Mouse (Mus musculus): Measurements from ENCODE around the gene Idnk. TPM values are rescaled to one million over a fixed set of nuclear protein-coding genes. Genes with fewer than 3 reads are reported as not detected.
A peak's percentile ranks its signal among the peaks of the same experiment; 100 is the strongest.

The Idnk gene
- polyA plus RNA-seq, 1 experiment from 2014 or later, result 31.3 TPM

DNA sequence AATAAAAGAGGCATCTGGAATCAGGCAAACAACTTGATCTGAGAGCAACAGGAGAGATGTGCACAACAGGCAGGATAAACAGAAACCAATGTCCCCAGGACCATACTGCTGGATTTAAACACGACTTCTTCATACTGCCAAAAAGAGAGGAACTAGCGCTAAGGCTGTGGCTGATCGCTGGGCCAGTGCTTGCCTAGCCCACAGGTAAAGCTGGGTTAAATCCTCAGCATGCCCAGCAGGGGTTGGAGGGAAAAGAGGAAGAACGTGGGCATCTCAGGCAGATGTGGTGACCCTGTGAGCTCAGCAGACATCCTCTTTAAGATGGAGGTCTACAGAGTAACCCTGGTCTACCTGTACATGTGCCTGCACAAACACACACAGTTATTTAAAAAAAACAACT, 47.5 kb downstream of the Idnk start:
- DNase-seq (ENCODE audit: low spot score), result no peak
- ATAC-seq (ENCODE audit: low read depth), result no peak
- H3K27ac ChIP-seq (replicated peaks; ENCODE audit: low read depth, low read length), result no peak overlapping the region
- H3K4me3 ChIP-seq (ENCODE audit: low read depth, low read length), result no peak overlapping the region
- WGBS, result 58% methylated on average over 4 of the region's 4 CpGs
- no peaks in the 10 kb centered on the region for H3K4me1 ChIP-seq (ENCODE audit: control insufficient read depth, insufficient read depth, low read length)
- no peaks in the 10 kb centered on the region for H3K36me3 ChIP-seq (ENCODE audit: control insufficient read depth, insufficient read depth, low read length)
- H3K4me2 ChIP-seq (ENCODE audit: low read depth, low read length), result no peak overlapping the region
- no peaks in the 10 kb centered on the region for H3K9me3 ChIP-seq (ENCODE audit: control insufficient read depth, low read length)
- no peak overlapping the region for H3K9ac ChIP-seq (ENCODE audit: low read depth, low read length)
- H3K27me3 ChIP-seq (replicated peaks; ENCODE audit: control insufficient read depth, insufficient read depth, low read length), result no peaks in the 10 kb centered on the region

DNA sequence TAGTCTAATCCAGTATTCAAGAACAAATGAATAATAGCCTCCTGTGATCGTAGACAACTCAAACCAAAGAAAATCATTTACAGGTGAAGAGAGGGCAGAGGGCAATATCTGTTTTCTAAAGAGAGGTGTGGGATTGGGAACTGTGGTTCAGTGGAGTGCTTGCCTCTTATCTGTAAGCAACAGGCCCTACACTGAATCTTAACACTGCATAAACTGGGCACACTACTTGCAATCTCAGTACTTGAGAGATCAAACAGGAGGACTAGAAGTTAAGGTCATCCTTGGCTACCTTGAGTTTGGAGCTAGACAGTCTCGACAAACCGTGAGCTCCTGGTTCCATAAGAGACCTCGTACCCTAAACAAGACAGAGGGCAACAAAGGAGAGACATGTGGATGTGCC, 48.6 kb downstream of the Idnk start:
- no peak overlapping the region for H3K4me3 ChIP-seq (ENCODE audit: low read depth, low read length)
- H3K9me3 ChIP-seq (ENCODE audit: control insufficient read depth, low read length), result no peaks in the 10 kb centered on the region
- DNase-seq (ENCODE audit: low spot score), result no peak
- no peaks in the 10 kb centered on the region for H3K27me3 ChIP-seq (replicated peaks; ENCODE audit: control insufficient read depth, insufficient read depth, low read length)
- no peak overlapping the region for H3K4me2 ChIP-seq (ENCODE audit: low read depth, low read length)
- H3K27ac ChIP-seq (replicated peaks; ENCODE audit: low read depth, low read length), result no peak overlapping the region
- ATAC-seq (ENCODE audit: low read depth), result no peak
- H3K9ac ChIP-seq (ENCODE audit: low read depth, low read length), result no peak overlapping the region
- H3K36me3 ChIP-seq (ENCODE audit: control insufficient read depth, insufficient read depth, low read length), result no peaks in the 10 kb centered on the region
- no peaks in the 10 kb centered on the region for H3K4me1 ChIP-seq (ENCODE audit: control insufficient read depth, insufficient read depth, low read length)
- 82% methylated on average over 4 of the region's 4 CpGs for whole genome bisulfite sequencing

DNA sequence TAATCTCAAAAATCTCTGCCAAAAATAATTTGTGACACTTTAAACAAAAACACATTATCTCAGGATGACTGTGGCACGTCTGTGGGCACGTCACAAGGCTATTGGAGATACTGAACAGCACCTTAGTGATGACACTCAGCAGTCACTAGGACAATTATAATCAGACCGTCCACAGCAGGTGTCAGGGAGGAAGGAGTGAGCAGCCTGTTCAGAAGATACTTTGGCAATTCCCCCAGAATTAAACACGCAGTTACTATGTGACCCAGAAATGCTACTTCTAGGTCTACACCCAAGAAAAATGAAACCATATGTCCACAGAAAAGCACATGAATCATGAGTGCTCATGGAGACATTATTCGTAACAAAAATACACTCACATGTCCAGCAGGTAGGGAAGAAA, 53.0 kb downstream of the Idnk start:
- H3K4me1 ChIP-seq (ENCODE audit: control insufficient read depth, insufficient read depth, low read length), result peaks cover 11% of the 10 kb centered on the region
- no peak overlapping the region for H3K9ac ChIP-seq (ENCODE audit: low read depth, low read length)
- H3K9me3 ChIP-seq (ENCODE audit: control insufficient read depth, low read length), result no peaks in the 10 kb centered on the region
- H3K4me2 ChIP-seq (ENCODE audit: low read depth, low read length), result no peak overlapping the region
- no peak overlapping the region for H3K4me3 ChIP-seq (ENCODE audit: low read depth, low read length)
- no peaks in the 10 kb centered on the region for H3K27me3 ChIP-seq (replicated peaks; ENCODE audit: control insufficient read depth, insufficient read depth, low read length)
- ATAC-seq (ENCODE audit: low read depth) (no peak), DNase-seq (ENCODE audit: low spot score) (no peak)
- 52% methylated on average over 5 of the region's 5 CpGs for WGBS
- H3K36me3 ChIP-seq (ENCODE audit: control insufficient read depth, insufficient read depth, low read length), result no peaks in the 10 kb centered on the region
- no peak overlapping the region for H3K27ac ChIP-seq (replicated peaks; ENCODE audit: low read depth, low read length)

DNA sequence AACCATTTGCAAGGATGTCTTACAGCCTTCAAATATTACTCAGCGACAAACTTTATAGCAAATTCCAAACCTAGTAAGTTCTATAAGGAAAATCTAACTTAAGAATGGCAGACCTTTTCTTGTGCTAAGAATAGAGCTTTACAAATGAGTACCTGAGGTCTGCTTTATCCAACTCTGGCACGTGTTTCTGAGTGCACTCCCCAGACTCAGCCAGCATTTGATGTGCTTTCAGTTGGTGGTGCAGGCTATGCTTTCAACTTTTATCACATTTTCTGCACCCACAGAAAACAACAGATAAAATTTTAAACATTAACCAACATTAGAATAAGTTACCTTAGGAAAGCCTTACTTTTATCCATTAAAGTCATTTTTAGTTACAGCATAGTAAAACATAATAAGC, 55.1 kb downstream of the Idnk start:
- no peak overlapping the region for H3K4me3 ChIP-seq (ENCODE audit: low read depth, low read length)
- no peak overlapping the region for H3K27ac ChIP-seq (replicated peaks; ENCODE audit: low read depth, low read length)
- H3K9ac ChIP-seq (ENCODE audit: low read depth, low read length), result no peak overlapping the region
- no peaks in the 10 kb centered on the region for H3K27me3 ChIP-seq (replicated peaks; ENCODE audit: control insufficient read depth, insufficient read depth, low read length)
- no peak overlapping the region for H3K4me2 ChIP-seq (ENCODE audit: low read depth, low read length)
- H3K9me3 ChIP-seq (ENCODE audit: control insufficient read depth, low read length), result no peaks in the 10 kb centered on the region
- 78% methylated on average over 2 of the region's 2 CpGs for WGBS
- ATAC-seq (ENCODE audit: low read depth), result no peak
- no peaks in the 10 kb centered on the region for H3K36me3 ChIP-seq (ENCODE audit: control insufficient read depth, insufficient read depth, low read length)
- peaks cover 11% of the 10 kb centered on the region for H3K4me1 ChIP-seq (ENCODE audit: control insufficient read depth, insufficient read depth, low read length)
- no peak for DNase-seq (ENCODE audit: low spot score)

DNA sequence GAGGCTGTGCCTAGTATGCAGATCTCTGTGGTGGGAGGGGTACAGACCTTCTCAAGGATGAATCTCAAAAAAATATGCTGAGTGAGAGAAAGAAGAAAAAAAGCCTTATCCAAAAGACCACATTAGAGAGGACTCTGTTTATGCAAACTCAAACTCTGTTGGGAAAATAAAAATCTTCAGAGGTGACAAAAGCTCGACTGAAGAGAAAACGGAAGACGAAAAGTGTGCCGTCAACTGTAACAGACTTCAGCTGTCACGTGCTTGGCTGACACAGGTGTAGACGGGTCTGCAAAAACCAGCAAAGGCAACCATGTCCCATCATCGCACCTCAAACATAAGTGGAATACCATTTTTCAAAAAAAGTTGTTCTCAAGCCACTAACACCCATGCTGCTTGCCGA, 56.4 kb downstream of the Idnk start:
- peak overlapping the region; percentile 54 for H3K4me2 ChIP-seq (ENCODE audit: low read depth, low read length)
- H3K4me3 ChIP-seq (ENCODE audit: low read depth, low read length), result peak overlapping the region; percentile 100

More for the DNA sequence above, 56.4 kb downstream of the Idnk start:
- WGBS, result 60% methylated on average over 8 of the region's 8 CpGs
- ATAC-seq (ENCODE audit: low read depth) (no peak), DNase-seq (ENCODE audit: low spot score) (no peak)
- H3K4me1 ChIP-seq (ENCODE audit: control insufficient read depth, insufficient read depth, low read length), result peaks cover 11% of the 10 kb centered on the region
- no peaks in the 10 kb centered on the region for H3K36me3 ChIP-seq (ENCODE audit: control insufficient read depth, insufficient read depth, low read length)
- no peak overlapping the region for H3K27ac ChIP-seq (replicated peaks; ENCODE audit: low read depth, low read length)
- H3K9ac ChIP-seq (ENCODE audit: low read depth, low read length), result peak overlapping the region; percentile 96
- H3K27me3 ChIP-seq (replicated peaks; ENCODE audit: control insufficient read depth, insufficient read depth, low read length), result no peaks in the 10 kb centered on the region
- H3K9me3 ChIP-seq (ENCODE audit: control insufficient read depth, low read length), result no peaks in the 10 kb centered on the region

Other genes starting within 250 kb of the Idnk start
- gene Spock1, start 249.3 kb upstream of the Idnk start, polyA plus RNA-seq (2014; fragmentation: Nextera tagmentation; extraction: Ambion mirVana), result 11.8 and 12.5 TPM in 2 replicates
- gene Klhl3, start 44.1 kb upstream of the Idnk start, polyA plus RNA-seq (2014; fragmentation: Nextera tagmentation; extraction: Ambion mirVana), result 3.2 and 3.4 TPM in 2 replicates
- 41.5 and 45.1 TPM in 2 replicates for gene Hnrnpa0, start 29.1 kb upstream of the Idnk start, polyA plus RNA-seq (2014; fragmentation: Nextera tagmentation; extraction: Ambion mirVana)
- gene Ubqln1, start 58.0 kb downstream of the Idnk start, polyA plus RNA-seq (2014; fragmentation: Nextera tagmentation; extraction: Ambion mirVana), result 89.4 and 91.9 TPM in 2 replicates
- 26.3 and 28.6 TPM in 2 replicates for gene Gkap1, start 118.0 kb downstream of the Idnk start, polyA plus RNA-seq (2014; fragmentation: Nextera tagmentation; extraction: Ambion mirVana)
- gene Kif27, start 201.5 kb downstream of the Idnk start, polyA plus RNA-seq (2014; fragmentation: Nextera tagmentation; extraction: Ambion mirVana), result 0.98 and 1.7 TPM in 2 replicates
- gene 2210016F16Rik, start 227.6 kb downstream of the Idnk start, polyA plus RNA-seq (2014; fragmentation: Nextera tagmentation; extraction: Ambion mirVana), result 29.1 and 30.3 TPM in 2 replicates
- gene Rmi1, start 244.6 kb downstream of the Idnk start, polyA plus RNA-seq (2014; fragmentation: Nextera tagmentation; extraction: Ambion mirVana), result 22.6 and 23.5 TPM in 2 replicates
- gene Hnrnpk, start 245.7 kb downstream of the Idnk start, polyA plus RNA-seq (2014; fragmentation: Nextera tagmentation; extraction: Ambion mirVana), result 1,259 and 1,407 TPM in 2 replicates